Mouse (Mus musculus): ENCODE data around the gene Zbtb4. TPM values are rescaled to one million over a fixed set of nuclear protein-coding genes. Genes with fewer than 3 reads are reported as not detected.

Zbtb4 gene
- total RNA-seq, 1 experiment, result 1.6 TPM

DNA sequence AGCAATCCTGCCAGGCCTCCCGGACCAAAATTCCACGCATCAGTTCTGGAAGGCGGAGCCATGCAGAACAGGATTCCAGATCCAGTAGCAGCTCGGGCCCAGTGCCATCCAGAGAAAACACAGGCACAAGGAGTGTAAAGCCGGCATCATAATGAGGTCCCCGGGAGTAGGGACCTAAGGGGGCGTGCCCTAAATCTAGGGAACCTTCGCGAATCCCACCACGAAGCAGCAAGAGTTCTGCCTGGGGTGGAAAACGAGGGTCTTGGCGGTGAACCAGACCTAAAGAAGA, 38.9 kb downstream of the Zbtb4 start:
- H3K9ac ChIP-seq (ENCODE audit: insufficient read depth, low read depth, low read length, poor library complexity, severe bottlenecking), result no peak overlapping the region; the same call in 1 of the 2 replicates
- no peaks in the 10 kb centered on the region for H3K9me3 ChIP-seq (ENCODE audit: control insufficient read depth, insufficient read depth, low read depth, low read length)
- H3K27ac ChIP-seq (ENCODE audit: insufficient read depth, low read depth, low read length, poor library complexity, severe bottlenecking), result no peak overlapping the region
- in situ Hi-C loops (cut with MboI; ENCODE audit: low sequenced_read_pairs in 2 of 2, unreplicated experiment in 2 of 2), result loop anchor here in 1 of 2 experiments (10.0 kb wide), 1 partner anchor 70 kb away; the partner anchor contains the start of gene Tmem95
- H3K4me1 ChIP-seq (ENCODE audit: control insufficient read depth in 2 of 2, insufficient read depth in 2 of 2, low read length in 2 of 2, poor library complexity in 1 of 2), result peaks cover 3 to 13% of the 10 kb centered on the region in 2 experiments; a peak in 3 of 4 replicates
- no peaks in the 10 kb centered on the region; the same call in 1 of the 2 replicates for H3K36me3 ChIP-seq (ENCODE audit: control insufficient read depth, insufficient read depth, low read length, poor library complexity, severe bottlenecking)
- TF ChIP-seq ZNF384 (IDR thresholded peaks at IDR 0.05; ENCODE audit: low read depth, low read length), result no peak
- TF ChIP-seq ZC3H11A (IDR thresholded peaks at IDR 0.05; ENCODE audit: borderline replicate concordance, low read depth, low read length), result no peak
- TF ChIP-seq MAFK (IDR thresholded peaks at IDR 0.05; ENCODE audit: insufficient read depth, low read depth, low read length), result no peak
- TF ChIP-seq CHD2 (IDR thresholded peaks at IDR 0.05; ENCODE audit: low read depth, low read length), result no peak
- TF ChIP-seq HCFC1 (IDR thresholded peaks at IDR 0.05; ENCODE audit: borderline replicate concordance, insufficient read depth, low read length), result no peak
- H3K4me3 ChIP-seq (ENCODE audit: insufficient read depth in 1 of 2, low read depth in 1 of 2, low read length in 2 of 2, poor library complexity in 1 of 2, severe bottlenecking in 1 of 2), result peak overlapping the region; percentile 62 to 92
- no peak for DNase-seq (ENCODE audit: low read depth, low spot score)

- H3K9me3 ChIP-seq (ENCODE audit: control insufficient read depth, insufficient read depth, low read depth, low read length), result no peaks in the 10 kb centered on the region
- no peaks in the 10 kb centered on the region; the same call in 1 of the 2 replicates for H3K36me3 ChIP-seq (ENCODE audit: control insufficient read depth, insufficient read depth, low read length, poor library complexity, severe bottlenecking)
- peaks cover 3 to 10% of the 10 kb centered on the region in 2 experiments; a peak in 3 of 4 replicates for H3K4me1 ChIP-seq (ENCODE audit: control insufficient read depth in 2 of 2, insufficient read depth in 2 of 2, low read length in 2 of 2, poor library complexity in 1 of 2)
- H3K27ac ChIP-seq (ENCODE audit: insufficient read depth, low read depth, low read length, poor library complexity, severe bottlenecking), result no peak within 1 kb of the TSS
- H3K9ac ChIP-seq (ENCODE audit: insufficient read depth, low read depth, low read length, poor library complexity, severe bottlenecking), result peak within 1 kb of the TSS; percentile 21; the same call in 1 of the 2 replicates
- TF ChIP-seq HCFC1 (IDR thresholded peaks at IDR 0.05; ENCODE audit: borderline replicate concordance, insufficient read depth, low read length) (peak; percentile 88), MAFK (IDR thresholded peaks at IDR 0.05; ENCODE audit: insufficient read depth, low read depth, low read length) (peak; percentile 68; the same call in 1 of the 2 replicates), ZNF384 (IDR thresholded peaks at IDR 0.05; ENCODE audit: low read depth, low read length) (peak; percentile 84), ZC3H11A (IDR thresholded peaks at IDR 0.05; ENCODE audit: borderline replicate concordance, low read depth, low read length) (no peak), CHD2 (IDR thresholded peaks at IDR 0.05; ENCODE audit: low read depth, low read length) (no peak)
- in situ Hi-C loops (cut with MboI; ENCODE audit: low sequenced_read_pairs in 2 of 2, unreplicated experiment in 2 of 2), result loop anchor here in 1 of 2 experiments (10.0 kb wide), 1 partner anchor 70 kb away; the partner anchor contains the start of gene Tmem95
- peak within 1 kb of the TSS; percentile 62 to 92 for H3K4me3 ChIP-seq (ENCODE audit: insufficient read depth in 1 of 2, low read depth in 1 of 2, low read length in 2 of 2, poor library complexity in 1 of 2, severe bottlenecking in 1 of 2)
- no peak for DNase-seq (ENCODE audit: low read depth, low spot score)
Observed at GRCm38 (mm10) chr11:69804972-69805909, 39.5 kb downstream of the Zbtb4 start, which contains the start of gene Tmem102. TSS of gene Tmem102 (minus strand) at chr11:69805624.

- no peak overlapping the region for H3K27ac ChIP-seq (ENCODE audit: insufficient read depth, low read depth, low read length, poor library complexity, severe bottlenecking)
- no peak for TF ChIP-seq HCFC1 (IDR thresholded peaks at IDR 0.05; ENCODE audit: borderline replicate concordance, insufficient read depth, low read length)
- TF ChIP-seq CHD2 (IDR thresholded peaks at IDR 0.05; ENCODE audit: low read depth, low read length), result no peak
- TF ChIP-seq MAFK (IDR thresholded peaks at IDR 0.05; ENCODE audit: insufficient read depth, low read depth, low read length), result no peak
- no peak for TF ChIP-seq ZNF384 (IDR thresholded peaks at IDR 0.05; ENCODE audit: low read depth, low read length)
- TF ChIP-seq ZC3H11A (IDR thresholded peaks at IDR 0.05; ENCODE audit: borderline replicate concordance, low read depth, low read length), result no peak
- in situ Hi-C loops (cut with MboI; ENCODE audit: low sequenced_read_pairs in 2 of 2, unreplicated experiment in 2 of 2), result loop anchor here in 1 of 2 experiments (10.0 kb wide), 1 partner anchor 68 kb away; the partner anchor contains the start of gene Tmem95
- H3K36me3 ChIP-seq (ENCODE audit: control insufficient read depth, insufficient read depth, low read length, poor library complexity, severe bottlenecking), result no peaks in the 10 kb centered on the region; the same call in 1 of the 2 replicates
- H3K9ac ChIP-seq (ENCODE audit: insufficient read depth, low read depth, low read length, poor library complexity, severe bottlenecking), result no peak overlapping the region
- H3K4me1 ChIP-seq (ENCODE audit: control insufficient read depth in 2 of 2, insufficient read depth in 2 of 2, low read length in 2 of 2, poor library complexity in 1 of 2), result peaks cover 3 to 10% of the 10 kb centered on the region in 2 experiments; a peak in 3 of 4 replicates
- no peak for DNase-seq (ENCODE audit: low read depth, low spot score)
- no peaks in the 10 kb centered on the region for H3K9me3 ChIP-seq (ENCODE audit: control insufficient read depth, insufficient read depth, low read depth, low read length)
- no peak overlapping the region for H3K4me3 ChIP-seq (ENCODE audit: insufficient read depth in 1 of 2, low read depth in 1 of 2, low read length in 2 of 2, poor library complexity in 1 of 2, severe bottlenecking in 1 of 2)
Observed at GRCm38 (mm10) chr11:69806378-69806777, 40.7 kb downstream of the Zbtb4 start.

DNA sequence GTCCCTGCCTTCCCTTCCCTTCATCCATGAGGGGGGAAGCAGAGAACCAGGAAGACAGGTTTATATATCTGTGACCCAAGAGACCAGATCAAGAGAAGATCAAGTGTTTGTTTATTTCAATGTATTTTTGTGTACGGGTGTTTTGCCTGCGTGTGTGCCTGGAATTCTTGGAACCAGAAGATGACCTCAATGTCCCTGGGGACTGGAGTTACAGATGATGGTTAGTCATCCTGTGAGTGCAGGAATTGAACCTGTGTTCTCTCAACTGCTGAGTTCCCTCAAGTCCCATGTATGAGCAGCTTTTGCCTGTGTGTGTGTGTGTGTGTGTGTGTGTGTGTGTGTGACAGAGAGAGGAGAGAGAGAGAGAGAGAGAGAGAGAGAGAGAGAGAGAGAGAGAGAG, 41.9 kb downstream of the Zbtb4 start:
- no peak overlapping the region for H3K27ac ChIP-seq (ENCODE audit: insufficient read depth, low read depth, low read length, poor library complexity, severe bottlenecking)
- H3K9me3 ChIP-seq (ENCODE audit: control insufficient read depth, insufficient read depth, low read depth, low read length), result no peaks in the 10 kb centered on the region
- in situ Hi-C loops (cut with MboI; ENCODE audit: low sequenced_read_pairs in 2 of 2, unreplicated experiment in 2 of 2), result loop anchor here in 1 of 2 experiments (10.0 kb wide), 1 partner anchor 67 kb away; the partner anchor contains the start of gene Tmem95
- H3K9ac ChIP-seq (ENCODE audit: insufficient read depth, low read depth, low read length, poor library complexity, severe bottlenecking), result no peak overlapping the region
- TF ChIP-seq CHD2 (IDR thresholded peaks at IDR 0.05; ENCODE audit: low read depth, low read length), result no peak
- TF ChIP-seq HCFC1 (IDR thresholded peaks at IDR 0.05; ENCODE audit: borderline replicate concordance, insufficient read depth, low read length), result no peak
- no peak for TF ChIP-seq ZC3H11A (IDR thresholded peaks at IDR 0.05; ENCODE audit: borderline replicate concordance, low read depth, low read length)
- no peak for TF ChIP-seq ZNF384 (IDR thresholded peaks at IDR 0.05; ENCODE audit: low read depth, low read length)
- no peak for TF ChIP-seq MAFK (IDR thresholded peaks at IDR 0.05; ENCODE audit: insufficient read depth, low read depth, low read length)
- H3K4me1 ChIP-seq (ENCODE audit: control insufficient read depth in 2 of 2, insufficient read depth in 2 of 2, low read length in 2 of 2, poor library complexity in 1 of 2), result peaks cover 3 to 7% of the 10 kb centered on the region in 2 experiments; a peak in 3 of 4 replicates
- H3K36me3 ChIP-seq (ENCODE audit: control insufficient read depth, insufficient read depth, low read length, poor library complexity, severe bottlenecking), result no peaks in the 10 kb centered on the region; the same call in 1 of the 2 replicates
- H3K4me3 ChIP-seq (ENCODE audit: insufficient read depth in 1 of 2, low read depth in 1 of 2, low read length in 2 of 2, poor library complexity in 1 of 2, severe bottlenecking in 1 of 2), result no peak overlapping the region
- no peak for DNase-seq (ENCODE audit: low read depth, low spot score)
